Mouse (Mus musculus) cerebellum, adult 2 months (tissue): ENCODE data around the gene Ptk6. TPM values are rescaled to one million over a fixed set of nuclear protein-coding genes. Genes with fewer than 3 reads are reported as not detected.

Source experiments
- DNase-seq, 2 experiments: peaks; one replicate each; pipeline ENCODE4 v3.0.0; 2021
- H3K27ac ChIP-seq: fragments of 200-500 bp; 2 replicates; pipeline ENCODE4 v1.5.1; 2012; ENCODE audit warnings: low read length, control low read depth, inconsistent platforms; ENCODE audit not compliant: insufficient read depth
- H3K27me3 ChIP-seq: fragments of 200-500 bp; 2 replicates; pipeline ENCODE4 v1.6.1; 2012; ENCODE audit warnings: inconsistent platforms, mild to moderate bottlenecking, low read length, moderate library complexity; ENCODE audit not compliant: control insufficient read depth, insufficient read depth
- H3K4me1 ChIP-seq: fragments of 200-500 bp; 2 replicates; pipeline ENCODE4 v1.6.1; 2011; ENCODE audit warnings: low read length; ENCODE audit not compliant: control insufficient read depth, insufficient read depth
- H3K4me3 ChIP-seq: fragments of 200-500 bp; replicated peaks from 2 replicates; pipeline ENCODE3; 2011; ENCODE audit warnings: mild to moderate bottlenecking, low read depth, low read length, control low read depth; ENCODE audit not compliant: insufficient read depth
- CTCF ChIP-seq: fragments of 200-500 bp; IDR thresholded peaks from 2 replicates; pipeline ENCODE4 v1.5.1; 2011; ENCODE audit warnings: low read depth, mild to moderate bottlenecking, control low read depth, low read length, moderate library complexity, borderline replicate concordance; ENCODE audit not compliant: insufficient read depth
- POLR2A ChIP-seq: fragments of 200-500 bp; IDR thresholded peaks from 2 replicates; pipeline ENCODE4 v1.6.1; 2011; ENCODE audit warnings: low read length, control low read depth, borderline replicate concordance; ENCODE audit not compliant: insufficient read depth
- WGBS: fragments of 180-500 bp; shearing (Covaris S2); methylation state at CpG from one replicate; pipeline ENCODE4 v1.1.7; 2018; 5-methylcytosine and 5-hydroxymethylcytosine counted together
- polyA plus RNA-seq: library from polyadenylated mRNA; depleted of rRNA; stranded (reverse); fragments of >200 nt; gene quantifications from 2 replicates; pipeline ENCODE4 v1.2.3, GENCODE M21; 2012

Ptk6 gene
- polyA plus RNA-seq, 1 experiment: 0.07 TPM

GRCm38 (mm10) chr2:181157180-181157579 lies 45.4 kb downstream of the Ptk6 start:
- Histone ChIP-seq H3K4me1 (peaks cover 38% of the 10 kb centered on the region), H3K27ac (peak overlapping the region; percentile 100), H3K4me3 (peak overlapping the region; percentile 90), H3K27me3 (no peaks in the 10 kb centered on the region)
- 20% methylated on average over 4 of the region's 4 CpGs for WGBS
- no peak for TF ChIP-seq POLR2A
- no peak for DNase-seq

- peaks cover 39% of the 10 kb centered on the region for H3K4me1 ChIP-seq
- H3K27ac ChIP-seq: peak within 1 kb of the TSS; percentile 100
- no peak for TF ChIP-seq CTCF
- TF ChIP-seq POLR2A: peak; percentile 94
- peak; percentile 93 for DNase-seq
- H3K27me3 ChIP-seq: no peaks in the 10 kb centered on the region
- under 1% methylated on average over 55 of the region's 55 CpGs for WGBS
- H3K4me3 ChIP-seq: peak within 1 kb of the TSS; percentile 90
These were observed 46.1 kb downstream of the Ptk6 start, which contains the start of gene Eef1a2 for GRCm38 (mm10) chr2:181156248-181157121. Gene Eef1a2, minus strand, starts transcription at chr2:181157014.

- 4% methylated on average over 4 of the region's 4 CpGs for WGBS
- peak; percentile 86 to 89 for DNase-seq
- Histone ChIP-seq H3K27me3 (no peaks in the 10 kb centered on the region), H3K4me1 (peaks cover 44% of the 10 kb centered on the region), H3K4me3 (peak overlapping the region; percentile 90), H3K27ac (peak overlapping the region; percentile 100)
- peak; percentile 59 for TF ChIP-seq POLR2A
- TF ChIP-seq CTCF: no peak; the same call in 1 of the 2 replicates
These were observed 46.8 kb downstream of the Ptk6 start for GRCm38 (mm10) chr2:181155801-181156200.

GRCm38 (mm10) chr2:181154831-181155415 lies 47.7 kb downstream of the Ptk6 start:
- TF ChIP-seq POLR2A (no peak), CTCF (no peak)
- H3K4me3 ChIP-seq: peak overlapping the region; percentile 90
- peak; percentile 48 to 59 for DNase-seq
- no peaks in the 10 kb centered on the region for H3K27me3 ChIP-seq
- H3K27ac ChIP-seq: peak overlapping the region; percentile 50; the same call in 1 of the 2 replicates
- 21% methylated on average over 8 of the region's 8 CpGs for WGBS
- peaks cover 47% of the 10 kb centered on the region for H3K4me1 ChIP-seq

- Histone ChIP-seq H3K27ac (peak overlapping the region; percentile 50; the same call in 1 of the 2 replicates), H3K4me3 (peak overlapping the region; percentile 90), H3K4me1 (peaks cover 47% of the 10 kb centered on the region), H3K27me3 (no peaks in the 10 kb centered on the region)
- TF ChIP-seq CTCF (no peak), POLR2A (no peak)
- 15% methylated on average over 3 of the region's 3 CpGs for WGBS
- peak; percentile 42 to 47 for DNase-seq
These were observed 48.2 kb downstream of the Ptk6 start for GRCm38 (mm10) chr2:181154361-181154760.

DNA sequence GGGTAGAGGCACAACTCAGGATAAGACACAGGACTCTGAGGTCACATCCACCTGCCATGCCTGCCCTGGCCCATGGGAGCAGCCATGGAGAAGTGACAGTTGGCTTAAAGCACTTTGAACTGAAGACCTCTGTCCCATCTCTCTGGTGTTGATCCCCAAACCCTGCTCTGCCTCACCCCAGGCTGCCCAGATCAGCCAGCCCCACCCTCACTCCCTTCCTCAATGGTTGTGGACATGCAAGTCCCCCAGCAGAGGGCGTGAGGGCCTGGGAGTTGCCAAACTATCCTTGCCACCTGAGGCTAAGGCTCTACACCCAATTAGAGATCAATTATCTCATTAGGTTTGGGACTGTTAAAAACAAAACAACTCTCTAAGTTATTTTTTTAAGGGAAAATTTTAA lies 48.8 kb downstream of the Ptk6 start:
- no peak for TF ChIP-seq POLR2A
- peak; percentile 79 for TF ChIP-seq CTCF
- no peaks in the 10 kb centered on the region for H3K27me3 ChIP-seq
- peaks cover 48% of the 10 kb centered on the region for H3K4me1 ChIP-seq
- H3K27ac ChIP-seq: no peak overlapping the region
- H3K4me3 ChIP-seq: peak overlapping the region; percentile 19
- 3% methylated on average over 1 of the region's 1 CpGs for WGBS
- DNase-seq: peak; percentile 66 to 71

DNA sequence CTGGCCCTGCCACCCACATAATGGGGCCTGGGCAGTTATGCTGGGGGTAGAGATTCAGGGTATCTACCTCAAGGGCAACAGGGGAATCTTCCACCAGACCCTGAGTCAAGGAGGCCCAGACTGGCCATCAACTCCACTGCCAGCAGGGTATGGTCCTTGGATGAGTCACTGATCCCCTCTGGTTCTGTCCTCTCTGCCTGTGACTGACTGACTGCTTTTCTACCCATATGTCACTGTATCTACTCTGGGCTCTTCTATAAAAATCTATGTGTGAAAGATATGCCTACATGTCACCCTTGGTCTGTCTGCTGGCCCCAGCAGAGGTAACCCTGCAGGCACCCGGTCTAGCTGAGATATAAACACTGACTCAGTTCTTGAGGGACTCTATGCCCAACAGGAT lies 49.5 kb downstream of the Ptk6 start:
- TF ChIP-seq POLR2A (no peak), CTCF (no peak)
- no peak overlapping the region for H3K27ac ChIP-seq
- H3K4me1 ChIP-seq: peaks cover 50% of the 10 kb centered on the region
- DNase-seq: peak; percentile 57
- 44% methylated on average over 1 of the region's 1 CpGs for WGBS
- H3K27me3 ChIP-seq: no peaks in the 10 kb centered on the region
- peak overlapping the region; percentile 19 for H3K4me3 ChIP-seq

- H3K4me1 ChIP-seq: peaks cover 49% of the 10 kb centered on the region
- no peak for TF ChIP-seq CTCF
- H3K4me3 ChIP-seq: no peak overlapping the region
- peak; percentile 52 to 57 for DNase-seq
- H3K27me3 ChIP-seq: no peaks in the 10 kb centered on the region
- H3K27ac ChIP-seq: no peak overlapping the region
- 66% methylated on average over 17 of the region's 17 CpGs for WGBS
These were observed 49.9 kb downstream of the Ptk6 start for GRCm38 (mm10) chr2:181152701-181153100.
